Mouse (Mus musculus) right cerebral cortex, adult 18-20 months (tissue): ENCODE measurements around the gene Clk1.
A peak's percentile ranks its signal among the peaks of the same experiment; 100 is the strongest.
"Not testable (repeated sequence)": the region's sequence is repeated elsewhere in the genome, so short reads cannot be mapped to it uniquely, and the experiment has no call there.

Experiments
- DNase-seq: peaks from one replicate; pipeline ENCODE4 v3.0.0; 2022; ENCODE audit warnings: mixed read lengths

Gene Clk1

DNA sequence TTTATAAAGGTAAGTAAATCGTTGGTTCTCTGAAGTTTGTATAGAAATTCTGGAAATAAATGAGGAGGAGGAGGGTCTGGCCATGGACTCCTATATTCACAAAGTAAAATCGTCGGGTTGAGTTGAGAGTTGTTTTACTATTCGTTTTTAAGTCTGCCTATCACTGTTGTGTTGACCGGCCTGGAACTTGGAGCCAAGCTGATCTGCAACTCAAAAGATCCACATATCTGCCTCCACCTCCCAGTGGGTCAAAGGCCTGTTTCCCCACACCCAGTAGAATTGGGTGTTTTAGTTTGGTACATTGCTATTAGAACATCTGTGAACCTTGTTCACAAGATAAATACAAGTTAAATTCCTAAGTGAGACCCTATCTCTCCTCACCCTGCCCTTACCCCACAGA lies 20.1 kb downstream of the Clk1 start:
- DNase-seq = no peak

DNA sequence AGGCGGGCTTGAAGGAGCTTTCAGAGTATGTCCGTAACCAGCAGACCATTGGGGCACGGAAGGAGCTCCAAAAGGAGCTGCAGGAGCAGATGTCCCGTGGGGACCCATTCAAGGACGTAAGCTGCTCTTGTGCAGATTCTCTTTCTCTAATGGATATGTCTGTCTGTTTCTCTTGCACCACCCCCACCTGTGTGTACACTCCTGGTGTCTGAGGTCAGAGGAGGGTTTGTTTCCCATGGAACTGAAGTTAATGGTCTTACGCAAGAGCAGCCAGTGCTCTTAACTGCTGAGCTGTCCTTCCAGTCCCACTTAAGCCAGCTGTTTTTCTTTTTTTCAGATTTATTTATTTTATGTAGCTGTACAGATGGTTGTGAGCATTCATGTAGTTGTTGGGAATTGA lies 22.5 kb downstream of the Clk1 start:
- no peak for DNase-seq

- no peak for DNase-seq
Measured at GRCm38 (mm10) chr1:58397731-58398130, 26.1 kb downstream of the Clk1 start.

DNA sequence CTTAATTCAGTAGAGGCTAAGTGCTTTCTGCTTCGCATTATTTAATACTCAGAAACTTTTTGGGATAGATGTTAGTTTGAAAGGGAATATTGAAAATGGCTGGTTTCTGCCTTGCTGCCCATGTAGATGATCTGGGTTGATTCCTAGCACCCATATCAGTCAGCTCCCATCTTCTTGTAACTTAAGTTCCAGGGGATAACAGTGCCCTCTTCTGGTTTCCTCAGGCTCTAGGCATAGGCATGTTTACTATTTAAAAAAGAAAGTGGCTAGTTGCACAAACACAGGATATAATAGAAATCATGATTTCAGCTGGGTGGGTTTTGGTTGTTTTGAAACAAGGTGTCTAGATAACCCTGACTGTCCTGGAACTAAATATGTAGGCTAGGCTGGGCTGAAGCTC lies 27.7 kb downstream of the Clk1 start:
- no peak for DNase-seq

DNA sequence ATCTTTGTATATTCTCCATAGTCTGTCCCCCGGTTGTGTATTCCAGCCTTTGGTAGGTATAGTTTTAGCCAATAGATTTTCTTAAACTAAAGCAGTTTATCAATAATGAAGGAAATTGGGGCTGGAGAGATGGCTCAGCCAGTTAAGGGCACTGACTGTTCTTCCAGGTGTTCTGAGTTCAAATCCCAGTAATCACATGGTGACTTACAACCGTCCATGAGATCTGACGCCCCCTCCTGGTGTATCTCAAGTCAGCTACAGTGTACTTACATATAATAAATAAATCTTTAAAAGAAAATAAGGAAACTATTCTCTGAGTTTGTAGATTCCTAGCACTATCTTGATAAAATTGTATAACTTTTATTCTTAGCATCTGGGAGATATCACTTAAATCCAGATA lies 28.5 kb downstream of the Clk1 start:
- DNase-seq = no peak

DNA sequence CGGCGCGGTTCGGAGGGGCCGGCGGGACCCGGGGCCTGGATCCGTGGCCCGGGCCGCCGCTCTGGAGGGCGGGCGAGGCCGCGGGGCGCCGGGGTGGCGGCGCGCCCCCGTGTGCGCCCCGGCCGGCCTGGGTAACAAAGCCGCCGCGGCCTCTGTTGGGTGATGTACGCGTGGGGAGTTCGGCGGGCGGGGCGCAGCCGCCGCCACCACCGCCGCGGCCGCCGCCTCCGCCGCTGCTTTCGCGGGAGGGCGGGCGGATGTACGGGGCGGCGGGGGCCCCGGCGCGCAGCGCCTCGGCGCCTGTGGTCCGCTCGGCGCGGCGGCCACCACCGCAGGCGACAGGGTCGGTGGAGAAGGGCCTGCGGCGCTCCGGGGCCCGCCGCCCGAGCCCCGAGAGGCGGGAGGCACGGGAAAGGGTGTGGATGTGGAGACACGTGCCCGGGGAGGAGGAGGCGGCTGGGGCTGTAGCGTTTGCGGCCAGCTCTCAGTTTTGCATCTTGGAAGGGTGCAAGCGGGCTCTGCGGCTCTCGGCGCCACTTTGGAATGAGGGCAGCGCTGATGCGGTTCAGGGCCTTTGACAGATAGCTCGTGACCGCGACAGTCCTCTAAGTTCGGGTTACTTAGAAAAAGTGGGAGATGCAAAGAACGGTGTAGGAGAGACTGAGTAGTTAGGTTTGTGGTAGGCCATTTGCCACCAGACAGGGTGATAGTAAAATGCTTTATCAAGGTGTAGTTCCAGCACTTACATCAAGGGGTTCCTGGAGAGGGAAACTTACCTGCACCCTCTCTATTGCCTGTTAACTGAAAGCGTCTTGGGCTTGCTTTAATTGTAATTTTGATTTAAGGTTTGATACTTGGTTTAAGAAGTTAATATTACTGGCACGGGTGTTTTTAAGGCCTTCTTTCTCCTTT lies 30.3 kb downstream of the Clk1 start:
- DNase-seq = peak; percentile 57

DNA sequence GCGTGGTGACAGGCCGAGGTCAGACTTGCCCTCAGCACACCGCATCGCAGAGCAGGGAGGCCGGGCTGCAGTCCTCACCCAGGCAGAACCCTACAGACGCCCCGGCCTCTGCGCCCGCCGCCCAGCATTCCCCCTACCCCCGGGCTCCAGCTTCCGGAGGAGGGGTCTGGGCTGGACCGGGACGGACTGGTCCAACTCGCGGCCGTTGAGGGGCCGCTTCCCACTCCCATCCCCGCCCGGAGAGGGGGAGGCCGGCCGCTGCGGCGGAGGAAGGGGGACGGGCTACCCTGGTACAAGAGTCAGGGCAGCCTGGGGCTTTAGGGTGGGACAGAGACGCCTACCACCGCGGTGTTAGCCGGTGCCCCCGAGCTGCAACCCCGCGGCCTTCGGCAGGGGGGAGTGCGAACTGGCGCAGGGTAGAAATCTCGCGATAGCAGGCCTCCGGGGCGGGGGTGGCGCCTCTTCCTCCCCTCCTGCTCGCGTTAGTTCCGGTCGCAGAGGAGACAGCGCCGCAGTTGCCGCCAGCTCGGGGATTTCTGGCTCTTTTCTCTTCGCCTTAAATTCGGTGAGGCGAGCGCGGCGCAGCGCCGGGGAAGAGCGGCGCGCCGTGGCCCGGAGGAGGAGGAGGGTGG lies 31.1 kb downstream of the Clk1 start, which contains the start of gene Bzw1:
TSS of gene Bzw1 (plus strand) at position 247 of the 632 bp plus-strand sequence.
- DNase-seq = peak; percentile 94

- DNase-seq = no peak
Measured at GRCm38 (mm10) chr1:58392268-58392651, 31.6 kb downstream of the Clk1 start.

GRCm38 (mm10) chr1:58391421-58392267 lies 32.2 kb downstream of the Clk1 start:
- DNase-seq = no peak

- DNase-seq = no peak
Measured at GRCm38 (mm10) chr1:58382586-58383281, 41.1 kb downstream of the Clk1 start.

DNA sequence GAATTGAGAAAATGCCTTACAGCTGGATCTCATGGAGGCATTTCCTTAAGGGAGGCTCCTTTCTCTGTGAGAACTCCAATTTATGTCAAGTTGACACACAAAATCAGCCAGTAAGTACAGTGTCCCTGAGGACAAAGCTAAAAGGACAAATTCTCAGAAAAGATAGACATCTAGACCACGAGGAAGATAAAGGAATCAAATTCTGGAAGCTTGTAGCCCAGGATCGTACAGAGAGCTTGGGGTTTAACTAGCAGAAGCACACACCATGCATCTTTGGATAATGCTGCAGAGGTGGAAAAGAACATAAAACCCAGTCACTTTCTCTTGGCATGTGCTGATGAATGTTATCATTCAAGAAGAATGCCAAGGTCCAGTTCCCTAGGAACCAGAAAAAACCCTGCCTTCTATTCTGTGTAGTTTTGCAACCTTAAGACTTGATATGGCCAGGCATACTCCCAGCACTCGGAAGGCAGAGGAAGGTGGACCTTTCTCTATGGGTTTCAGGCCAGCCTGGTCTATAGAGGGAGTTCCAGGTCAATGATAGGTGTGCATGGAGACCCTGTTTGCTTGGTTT lies 48.2 kb downstream of the Clk1 start:
- DNase-seq = no peak

GRCm38 (mm10) chr1:58374266-58374665 lies 49.6 kb downstream of the Clk1 start:
- DNase-seq = not testable (repeated sequence)

GRCm38 (mm10) chr1:58369716-58370115 lies 54.1 kb downstream of the Clk1 start:
- no peak for DNase-seq

DNA sequence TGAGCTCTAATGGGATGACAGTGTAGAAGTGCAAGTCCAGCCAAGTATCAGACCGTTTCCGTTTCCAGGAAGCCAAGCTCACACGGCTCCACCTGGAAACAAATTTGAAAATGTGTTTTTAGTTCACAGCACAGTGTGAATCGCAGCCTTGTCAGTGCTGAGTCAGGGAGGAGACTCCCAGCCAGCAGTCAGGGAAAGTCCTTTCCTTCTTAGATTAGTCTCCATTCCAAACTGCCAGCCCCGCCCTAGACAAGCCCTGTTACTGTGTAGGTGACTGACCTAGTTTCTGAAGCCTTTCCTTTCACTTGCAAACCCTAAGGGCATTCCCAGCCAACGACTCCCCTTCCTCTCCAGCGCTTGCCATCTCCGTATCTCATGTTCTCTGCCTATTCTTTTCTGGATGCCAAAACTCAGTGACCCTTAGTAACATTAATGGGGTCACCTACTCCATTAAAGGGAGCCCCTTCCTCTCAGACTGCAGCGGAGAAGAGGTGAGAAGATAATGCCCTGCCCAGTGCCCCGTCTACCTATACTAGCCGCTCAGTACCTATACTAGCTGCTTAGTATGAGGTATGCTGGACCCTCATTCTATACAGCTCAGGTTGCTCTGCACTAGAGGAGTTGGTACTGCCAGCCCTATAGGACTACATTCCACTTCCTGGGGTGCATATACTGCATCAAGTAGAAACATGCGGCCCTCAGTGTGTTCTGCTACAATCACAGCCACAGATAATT lies 57.0 kb downstream of the Clk1 start:
- DNase-seq = peak; percentile 38

- no peak for DNase-seq
Measured at GRCm38 (mm10) chr1:58365829-58366228, 58.0 kb downstream of the Clk1 start.

GRCm38 (mm10) chr1:58364551-58364950 lies 59.3 kb downstream of the Clk1 start:
- DNase-seq = no peak

DNA sequence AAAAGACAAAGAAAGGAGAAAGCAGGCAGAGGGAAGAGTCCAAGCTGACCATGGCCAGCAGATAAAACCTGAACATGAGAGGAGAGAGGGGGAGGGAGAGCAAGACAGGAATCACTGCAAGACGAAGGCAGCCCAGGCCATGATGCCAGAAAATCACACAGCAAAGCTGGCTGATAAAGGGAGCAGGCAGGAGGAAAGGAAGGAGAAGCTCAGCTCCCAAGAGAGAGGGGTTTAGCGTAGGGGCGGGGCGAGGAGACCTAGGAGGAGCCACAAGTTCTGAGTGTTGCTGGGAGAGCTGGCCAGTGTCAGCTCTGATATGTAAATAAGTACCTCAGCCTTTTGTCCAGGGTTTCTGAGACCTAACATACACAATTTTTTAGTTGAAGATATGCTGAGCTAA lies 61.6 kb downstream of the Clk1 start:
- no peak for DNase-seq
